Mouse (Mus musculus) lung, adult 2 months (tissue): ENCODE results near the gene Mmp2.

Source experiments
- CTCF ChIP-seq: fragments of 200-500 bp; IDR thresholded peaks from 2 replicates; pipeline ENCODE4 v1.5.1; 2011; ENCODE audit warnings: mild to moderate bottlenecking, low read length, control low read depth; ENCODE audit not compliant: insufficient read depth
- POLR2A ChIP-seq: fragments of 200-500 bp; IDR thresholded peaks from 2 replicates; pipeline ENCODE4 v1.6.1; 2011; ENCODE audit warnings: low read depth, mild to moderate bottlenecking, control low read depth, low read length, borderline replicate concordance; ENCODE audit errors: extremely low read depth

- TF ChIP-seq CTCF, result no peak
- TF ChIP-seq POLR2A, result no peak
Observed at GRCm38 (mm10) chr8:92799406-92799805, 27.7 kb upstream of the Mmp2 start.
